Mouse (Mus musculus) neural tube, embryonic 14.5 days (tissue): Measurements from ENCODE around the gene Mob2. TPM values are rescaled to one million over a fixed set of nuclear protein-coding genes. Genes with fewer than 3 reads are reported as not detected.

Source experiments
- ATAC-seq: fragments of 200-750 bp; cut with Nextera tagmentation; 2 replicates; pipeline ENCODE4 v1.8.0; 2017; ENCODE audit warnings: low read depth, mild to moderate bottlenecking, moderate TSS enrichment, moderate library complexity
- H3K27ac ChIP-seq: fragments of 300-500 bp; sonication (generic); 2 replicates; pipeline ENCODE4 v1.5.1; 2014; ENCODE audit warnings: low read depth, mild to moderate bottlenecking, control low read depth, low read length, moderate library complexity, mixed read lengths
- H3K27me3 ChIP-seq: fragments of 300-500 bp; sonication (generic); 2 replicates; pipeline ENCODE4 v1.6.1; 2014; ENCODE audit warnings: low read length; ENCODE audit not compliant: control insufficient read depth, insufficient read depth
- H3K36me3 ChIP-seq: fragments of 300-500 bp; sonication (generic); 2 replicates; pipeline ENCODE4 v1.6.1; 2014; ENCODE audit warnings: low read length, mixed read lengths; ENCODE audit not compliant: control insufficient read depth, insufficient read depth
- H3K4me1 ChIP-seq: fragments of 300-500 bp; sonication (generic); 2 replicates; pipeline ENCODE4 v1.6.1; 2014; ENCODE audit warnings: low read length; ENCODE audit not compliant: control insufficient read depth, insufficient read depth
- H3K4me2 ChIP-seq: fragments of 300-500 bp; sonication (generic); 2 replicates; pipeline ENCODE4 v1.6.1; 2014; ENCODE audit warnings: mild to moderate bottlenecking, low read depth, low read length, control low read depth
- H3K4me3 ChIP-seq: fragments of 300-500 bp; sonication (generic); 2 replicates; pipeline ENCODE4 v1.5.1; 2014; ENCODE audit warnings: low read depth, low read length, control low read depth, mixed read lengths
- H3K9ac ChIP-seq: fragments of 300-500 bp; sonication (generic); replicated peaks from 2 replicates; pipeline ENCODE4 v1.6.1; 2014; ENCODE audit warnings: low read depth, mild to moderate bottlenecking, control low read depth, low read length, mixed read lengths
- H3K9me3 ChIP-seq: fragments of 300-500 bp; sonication (generic); 2 replicates; pipeline ENCODE4 v1.6.1; 2016; ENCODE audit warnings: low read length; ENCODE audit not compliant: control insufficient read depth
- WGBS: fragments of 180-500 bp; shearing (Covaris S2); extraction: QIAGEN DNeasy Blood & Tissue Kit; methylation state at CpG from one replicate; pipeline ENCODE4 v1.1.7; 2014; 5-methylcytosine and 5-hydroxymethylcytosine counted together
- microRNA-seq: library from miRNA; unstranded; fragments of <30 nt; microRNA quantifications from one replicate; pipeline ENCODE4, GENCODE M21; 2016
- polyA plus RNA-seq: library from polyadenylated mRNA; unstranded; fragments of >200 nt; fragmentation: Nextera tagmentation; extraction: Ambion mirVana; gene quantifications from 2 replicates; pipeline ENCODE4 v1.2.1, GENCODE M21; 2014

The Mob2 gene
- polyA plus RNA-seq, 1 experiment from 2014 or later, result 50.5 TPM

GRCm38 (mm10) chr7:141978003-141978402, 82.9 kb downstream of the Mob2 start:
- peak; percentile 33; the same call in 1 of the 2 replicates for ATAC-seq

GRCm38 (mm10) chr7:141972831-141973619, 87.8 kb downstream of the Mob2 start:
- no peaks in the 10 kb centered on the region for H3K36me3 ChIP-seq
- H3K4me3 ChIP-seq, result no peak overlapping the region
- H3K9me3 ChIP-seq, result no peaks in the 10 kb centered on the region
- no peak overlapping the region for H3K4me2 ChIP-seq
- no peaks in the 10 kb centered on the region for H3K27me3 ChIP-seq
- peaks cover 13% of the 10 kb centered on the region for H3K4me1 ChIP-seq
- H3K27ac ChIP-seq, result no peak overlapping the region
- no peak overlapping the region for H3K9ac ChIP-seq
- ATAC-seq, result no peak
- WGBS, result 43% methylated on average over 7 of the region's 7 CpGs

More at GRCm38 (mm10) chr7:141978003-141978402, 82.9 kb downstream of the Mob2 start:
- no peak overlapping the region for H3K4me2 ChIP-seq
- 52% methylated on average over 6 of the region's 6 CpGs for WGBS
- H3K36me3 ChIP-seq, result no peaks in the 10 kb centered on the region
- H3K4me3 ChIP-seq, result no peak overlapping the region
- H3K9ac ChIP-seq, result no peak overlapping the region
- H3K4me1 ChIP-seq, result no peaks in the 10 kb centered on the region
- no peaks in the 10 kb centered on the region for H3K27me3 ChIP-seq
- H3K27ac ChIP-seq, result no peak overlapping the region
- no peaks in the 10 kb centered on the region for H3K9me3 ChIP-seq

GRCm38 (mm10) chr7:141966281-141966680, 94.6 kb downstream of the Mob2 start:
- no peak overlapping the region for H3K4me2 ChIP-seq
- no peak for ATAC-seq
- no peak overlapping the region for H3K4me3 ChIP-seq
- peaks cover 28% of the 10 kb centered on the region for H3K4me1 ChIP-seq
- H3K27ac ChIP-seq, result no peak overlapping the region
- no peaks in the 10 kb centered on the region for H3K36me3 ChIP-seq
- H3K27me3 ChIP-seq, result no peaks in the 10 kb centered on the region
- 83% methylated on average over 2 of the region's 2 CpGs for WGBS
- H3K9ac ChIP-seq, result no peak overlapping the region
- H3K9me3 ChIP-seq, result no peaks in the 10 kb centered on the region

- Histone ChIP-seq H3K9me3 (no peaks in the 10 kb centered on the region), H3K27me3 (no peaks in the 10 kb centered on the region), H3K4me2 (no peak overlapping the region), H3K27ac (no peak overlapping the region), H3K36me3 (no peaks in the 10 kb centered on the region), H3K4me1 (peaks cover 44% of the 10 kb centered on the region), H3K4me3 (no peak overlapping the region), H3K9ac (no peak overlapping the region)
- ATAC-seq, result peak; percentile 39; the same call in 1 of the 2 replicates
- 91% methylated on average over 3 of the region's 3 CpGs for WGBS
Measured at GRCm38 (mm10) chr7:141962521-141962920, 98.3 kb downstream of the Mob2 start.

GRCm38 (mm10) chr7:141961491-141961890, 99.4 kb downstream of the Mob2 start:
- Histone ChIP-seq H3K9me3 (no peaks in the 10 kb centered on the region), H3K36me3 (no peaks in the 10 kb centered on the region), H3K4me2 (no peak overlapping the region), H3K4me3 (no peak overlapping the region), H3K27ac (no peak overlapping the region), H3K27me3 (no peaks in the 10 kb centered on the region), H3K9ac (no peak overlapping the region), H3K4me1 (peaks cover 53% of the 10 kb centered on the region)
- no peak for ATAC-seq
- WGBS, result 61% methylated on average over 3 of the region's 3 CpGs

GRCm38 (mm10) chr7:141960926-141961325, 99.9 kb downstream of the Mob2 start:
- Histone ChIP-seq H3K4me2 (no peak overlapping the region), H3K4me3 (no peak overlapping the region), H3K4me1 (peaks cover 59% of the 10 kb centered on the region), H3K9me3 (no peaks in the 10 kb centered on the region), H3K9ac (no peak overlapping the region), H3K27me3 (no peaks in the 10 kb centered on the region), H3K27ac (no peak overlapping the region), H3K36me3 (no peaks in the 10 kb centered on the region)
- WGBS, result 80% methylated on average over 2 of the region's 2 CpGs
- ATAC-seq, result no peak

GRCm38 (mm10) chr7:141959133-141959532, 101.7 kb downstream of the Mob2 start:
- Histone ChIP-seq H3K4me2 (no peak overlapping the region), H3K4me1 (peaks cover 74% of the 10 kb centered on the region), H3K27ac (no peak overlapping the region), H3K36me3 (no peaks in the 10 kb centered on the region), H3K9me3 (no peaks in the 10 kb centered on the region), H3K9ac (no peak overlapping the region), H3K27me3 (no peaks in the 10 kb centered on the region), H3K4me3 (no peak overlapping the region)
- ATAC-seq, result no peak
- WGBS, result 85% methylated on average over 1 of the region's 1 CpGs

Small RNAs within 50 kb of the gene (microRNA-seq; reads per million reads assigned to microRNA genes)
- not detected for gene Mir3104

Other genes starting within 250 kb of the Mob2 start
- 0.03 and 0.05 TPM in 2 replicates for gene Muc5b, start 222.0 kb downstream of the Mob2 start, polyA plus RNA-seq
- 69.2 and 80.0 TPM in 2 replicates for gene Tollip, start 142.6 kb downstream of the Mob2 start, polyA plus RNA-seq
- 25.8 and 27.7 TPM in 2 replicates for gene Brsk2, start 111.3 kb downstream of the Mob2 start, polyA plus RNA-seq
- 136 and 141 TPM in 2 replicates for gene Dusp8, start 34.8 kb upstream of the Mob2 start, polyA plus RNA-seq
- gene Gm45618, start 59.7 kb upstream of the Mob2 start, polyA plus RNA-seq, result not detected in 2 replicates
- not detected in 2 replicates for gene Gm39115, start 75.0 kb upstream of the Mob2 start, polyA plus RNA-seq
- gene Gm45337, start 83.5 kb upstream of the Mob2 start, polyA plus RNA-seq, result not detected in 2 replicates
- gene Gm29735, start 96.0 kb upstream of the Mob2 start, polyA plus RNA-seq, result not detected in 2 replicates
- gene Gm4553, start 104.7 kb upstream of the Mob2 start, polyA plus RNA-seq, result 0.40 TPM in 1 of 2 replicates, not detected in the other
- gene Krtap5-2, start 114.9 kb upstream of the Mob2 start, polyA plus RNA-seq, result not detected in 2 replicates
- not detected in 2 replicates for gene Gm10153, start 129.3 kb upstream of the Mob2 start, polyA plus RNA-seq
- gene Krtap5-3, start 140.3 kb upstream of the Mob2 start, polyA plus RNA-seq, result not detected in 2 replicates
- gene Gm7579, start 150.8 kb upstream of the Mob2 start, polyA plus RNA-seq, result not detected in 2 replicates
- gene Krtap5-5, start 168.9 kb upstream of the Mob2 start, polyA plus RNA-seq, result not detected in 2 replicates
- not detected in 2 replicates for gene Gm40460, start 180.0 kb upstream of the Mob2 start, polyA plus RNA-seq
- gene Gm2431, start 197.3 kb upstream of the Mob2 start, polyA plus RNA-seq, result not detected in 2 replicates
- not detected in 2 replicates for gene Gm4559, start 213.3 kb upstream of the Mob2 start, polyA plus RNA-seq
- gene Krtap5-1, start 236.1 kb upstream of the Mob2 start, polyA plus RNA-seq, result not detected in 2 replicates
- gene Krtap5-4, start 242.5 kb upstream of the Mob2 start, polyA plus RNA-seq, result not detected in 2 replicates